Mouse (Mus musculus) embryonic facial prominence, embryonic 11.5 days (tissue): ENCODE results near the gene Cpa4. TPM values are rescaled to one million over a fixed set of nuclear protein-coding genes. Genes with fewer than 3 reads are reported as not detected.

Source experiments
- ATAC-seq: fragments of 200-750 bp; cut with Nextera tagmentation; replicated peaks from 2 replicates; pipeline ENCODE4 v1.8.0; 2017; ENCODE audit warnings: low read depth; ENCODE audit not compliant: insufficient number of reproducible peaks, low FRiP score, low TSS enrichment
- DNase-seq: peaks from one replicate; pipeline ENCODE4 v3.0.0-alpha.2; 2015; ENCODE audit warnings: low spot score
- H3K27ac ChIP-seq: fragments of 300-500 bp; sonication (generic); replicated peaks from 2 replicates; pipeline ENCODE4 v1.5.1; 2014; ENCODE audit warnings: mild to moderate bottlenecking, low read depth, low read length, control low read depth
- H3K27me3 ChIP-seq: fragments of 300-500 bp; sonication (generic); 2 replicates; pipeline ENCODE4 v1.6.1; 2014; ENCODE audit warnings: mild to moderate bottlenecking, low read length, moderate library complexity, mixed read lengths; ENCODE audit not compliant: control insufficient read depth, insufficient read depth
- H3K36me3 ChIP-seq: fragments of 300-500 bp; sonication (generic); replicated peaks from 2 replicates; pipeline ENCODE4 v1.6.1; 2014; ENCODE audit warnings: low read depth, mild to moderate bottlenecking, low read length, moderate library complexity, mixed read lengths; ENCODE audit not compliant: control insufficient read depth, insufficient read depth
- H3K4me1 ChIP-seq: fragments of 300-500 bp; sonication (generic); 2 replicates; pipeline ENCODE4 v1.6.1; 2014; ENCODE audit warnings: low read length, mixed read lengths; ENCODE audit not compliant: control insufficient read depth, insufficient read depth
- H3K4me2 ChIP-seq: fragments of 300-500 bp; sonication (generic); 2 replicates; pipeline ENCODE4 v1.6.1; 2014; ENCODE audit warnings: low read depth, mild to moderate bottlenecking, control low read depth, low read length, moderate library complexity
- H3K4me3 ChIP-seq: fragments of 300-500 bp; sonication (generic); 2 replicates; pipeline ENCODE4 v1.5.1; 2014; ENCODE audit warnings: low read depth, low read length, control low read depth
- H3K9ac ChIP-seq: fragments of 300-500 bp; sonication (generic); replicated peaks from 2 replicates; pipeline ENCODE4 v1.6.1; 2014; ENCODE audit warnings: mild to moderate bottlenecking, control low read depth, low read length
- H3K9me3 ChIP-seq: fragments of 300-500 bp; sonication (generic); replicated peaks from 2 replicates; pipeline ENCODE4 v1.6.1; 2016; ENCODE audit warnings: mild to moderate bottlenecking, low read length, inconsistent platforms, mixed read lengths; ENCODE audit not compliant: control insufficient read depth
- WGBS: fragments of 180-500 bp; shearing (Covaris S2); extraction: QIAGEN DNeasy Blood & Tissue Kit; methylation state at CpG from one replicate; pipeline ENCODE4 v1.1.7; 2014; 5-methylcytosine and 5-hydroxymethylcytosine counted together
- polyA plus RNA-seq: library from polyadenylated mRNA; unstranded; fragments of >200 nt; fragmentation: Nextera tagmentation; extraction: Ambion mirVana; gene quantifications from 2 replicates; pipeline ENCODE4 v1.2.1, GENCODE M21; 2014

Gene Cpa4
- polyA plus RNA-seq, 1 experiment from 2014 or later = 1.4 TPM

DNA sequence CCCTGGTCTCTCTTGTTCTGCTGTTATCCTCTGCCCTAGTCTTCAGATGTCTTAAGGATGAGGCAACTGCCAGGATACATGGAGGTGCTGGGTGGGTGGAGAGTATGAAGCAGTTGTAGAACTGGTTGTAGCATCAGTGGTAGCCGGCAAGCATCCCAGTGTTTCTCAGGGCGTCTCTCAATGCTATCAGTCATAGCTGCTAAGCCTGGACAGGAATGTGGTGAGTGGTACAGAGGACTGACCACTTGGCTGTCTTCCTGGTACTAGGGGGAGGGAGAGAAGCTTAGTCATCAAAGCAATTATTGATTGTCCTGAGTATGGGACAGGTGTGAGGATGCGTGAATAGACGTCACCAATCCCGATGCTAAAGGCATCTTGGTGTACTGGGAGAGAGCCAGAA is 1.8 kb downstream of the Cpa4 start:
- no peak overlapping the region for H3K27ac ChIP-seq
- no peaks in the 10 kb centered on the region for H3K27me3 ChIP-seq
- WGBS = 94% methylated on average over 5 of the region's 5 CpGs
- ATAC-seq (no peak), DNase-seq (no peak)
- no peak overlapping the region for H3K4me3 ChIP-seq
- H3K4me2 ChIP-seq = no peak overlapping the region
- no peak overlapping the region for H3K9ac ChIP-seq
- no peaks in the 10 kb centered on the region for H3K4me1 ChIP-seq
- H3K9me3 ChIP-seq = no peaks in the 10 kb centered on the region
- no peaks in the 10 kb centered on the region for H3K36me3 ChIP-seq

DNA sequence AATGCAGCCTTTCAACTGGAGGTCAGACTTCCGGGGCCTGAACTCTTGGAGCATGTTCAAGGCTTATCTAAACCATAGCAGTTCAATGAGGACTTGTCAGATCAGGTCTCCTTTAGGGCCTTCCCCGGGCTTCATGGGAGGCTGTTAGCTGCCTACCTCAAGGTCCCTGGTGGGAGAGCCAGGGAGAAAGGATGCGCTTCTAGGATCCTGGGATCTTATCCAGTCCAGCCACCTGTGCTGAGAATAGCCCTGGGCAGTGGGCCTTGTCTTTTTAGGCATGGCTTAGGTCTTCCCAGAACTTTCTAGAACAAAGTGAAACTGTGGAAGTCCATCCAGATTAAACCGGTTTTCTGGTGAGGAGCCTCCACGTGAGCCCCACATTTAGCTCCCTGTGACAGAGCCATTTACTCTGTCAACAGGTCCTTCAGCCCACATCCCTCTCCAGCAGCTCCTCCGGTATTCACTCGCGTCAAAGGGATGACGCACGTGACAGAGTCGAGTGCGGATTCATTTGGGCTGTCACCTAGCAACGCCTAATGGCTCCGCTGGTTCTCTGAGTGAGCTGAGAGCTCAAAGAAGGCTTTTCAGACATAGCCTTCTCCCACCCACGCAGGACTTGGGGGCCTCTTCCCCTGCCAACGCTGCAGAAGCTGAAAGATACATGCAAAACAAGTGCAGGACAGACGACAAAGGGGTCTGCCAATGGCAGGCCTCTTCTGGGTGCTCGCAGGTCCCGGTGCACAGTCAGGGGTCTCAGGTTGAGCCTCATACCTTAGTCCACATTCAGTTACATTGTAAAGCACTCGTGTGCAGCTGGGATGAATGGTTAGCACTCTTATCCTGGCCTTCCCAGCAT is 4.5 kb downstream of the Cpa4 start:
- Histone ChIP-seq H3K36me3 (no peaks in the 10 kb centered on the region), H3K4me2 (no peak overlapping the region), H3K9ac (no peak overlapping the region), H3K9me3 (no peaks in the 10 kb centered on the region), H3K4me1 (no peaks in the 10 kb centered on the region), H3K27me3 (no peaks in the 10 kb centered on the region), H3K4me3 (no peak overlapping the region), H3K27ac (0 out of 2 replicates have a peak overlapping the region, but pooled peaks have one; percentile 1)
- ATAC-seq (peak; percentile 57), DNase-seq (peak; percentile 64)
- 63% methylated on average over 20 of the region's 20 CpGs for WGBS

DNA sequence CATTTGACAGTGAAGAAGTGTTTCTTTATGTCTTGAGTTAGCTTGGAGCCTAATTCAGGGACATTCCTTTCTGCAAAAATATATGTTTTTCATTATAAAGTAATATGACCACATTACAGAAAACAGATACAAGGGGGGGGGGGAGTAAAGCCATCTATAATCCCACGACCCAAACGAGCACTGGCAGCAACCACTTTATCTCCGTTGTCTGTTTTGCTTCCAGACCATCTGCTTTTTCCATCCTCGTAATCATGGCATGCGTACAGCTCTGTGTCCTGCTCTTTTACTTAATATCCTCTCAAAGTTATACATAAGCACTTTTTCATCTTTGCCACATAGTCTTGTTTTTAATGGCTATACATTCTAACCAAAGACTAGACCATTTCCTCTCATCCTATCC is 5.2 kb downstream of the Cpa4 start:
- Histone ChIP-seq H3K4me1 (no peaks in the 10 kb centered on the region), H3K27me3 (no peaks in the 10 kb centered on the region), H3K4me3 (no peak overlapping the region), H3K4me2 (no peak overlapping the region), H3K9me3 (no peaks in the 10 kb centered on the region), H3K27ac (no peak overlapping the region), H3K36me3 (no peaks in the 10 kb centered on the region), H3K9ac (no peak overlapping the region)
- DNase-seq = no peak
- WGBS = 61% methylated on average over 5 of the region's 5 CpGs
- ATAC-seq = no peak

DNA sequence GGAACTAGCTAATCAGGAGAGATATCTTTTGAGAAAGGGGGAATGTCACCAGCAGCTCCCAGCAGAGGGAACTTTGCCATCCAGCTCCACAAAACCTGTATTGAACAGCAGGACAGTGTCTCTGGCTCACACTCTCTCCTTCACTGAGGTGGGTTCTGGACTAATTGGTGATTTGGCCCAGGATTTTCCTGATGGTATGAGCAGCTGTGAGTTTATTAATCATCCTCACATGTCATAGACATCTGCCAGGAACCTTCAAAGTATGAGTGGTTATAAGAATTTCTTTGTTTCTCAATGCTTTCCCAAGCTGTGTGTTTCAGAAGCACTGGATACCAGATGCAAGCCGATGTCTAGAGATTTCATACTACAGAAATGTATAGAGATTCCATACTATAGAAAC is 6.8 kb downstream of the Cpa4 start:
- Histone ChIP-seq H3K4me3 (no peak overlapping the region), H3K27me3 (no peaks in the 10 kb centered on the region), H3K4me1 (no peaks in the 10 kb centered on the region), H3K9ac (no peak overlapping the region), H3K27ac (no peak overlapping the region), H3K9me3 (no peaks in the 10 kb centered on the region), H3K36me3 (no peaks in the 10 kb centered on the region), H3K4me2 (no peak overlapping the region)
- DNase-seq (no peak), ATAC-seq (no peak)
- WGBS = 90% methylated on average over 1 of the region's 1 CpGs

DNA sequence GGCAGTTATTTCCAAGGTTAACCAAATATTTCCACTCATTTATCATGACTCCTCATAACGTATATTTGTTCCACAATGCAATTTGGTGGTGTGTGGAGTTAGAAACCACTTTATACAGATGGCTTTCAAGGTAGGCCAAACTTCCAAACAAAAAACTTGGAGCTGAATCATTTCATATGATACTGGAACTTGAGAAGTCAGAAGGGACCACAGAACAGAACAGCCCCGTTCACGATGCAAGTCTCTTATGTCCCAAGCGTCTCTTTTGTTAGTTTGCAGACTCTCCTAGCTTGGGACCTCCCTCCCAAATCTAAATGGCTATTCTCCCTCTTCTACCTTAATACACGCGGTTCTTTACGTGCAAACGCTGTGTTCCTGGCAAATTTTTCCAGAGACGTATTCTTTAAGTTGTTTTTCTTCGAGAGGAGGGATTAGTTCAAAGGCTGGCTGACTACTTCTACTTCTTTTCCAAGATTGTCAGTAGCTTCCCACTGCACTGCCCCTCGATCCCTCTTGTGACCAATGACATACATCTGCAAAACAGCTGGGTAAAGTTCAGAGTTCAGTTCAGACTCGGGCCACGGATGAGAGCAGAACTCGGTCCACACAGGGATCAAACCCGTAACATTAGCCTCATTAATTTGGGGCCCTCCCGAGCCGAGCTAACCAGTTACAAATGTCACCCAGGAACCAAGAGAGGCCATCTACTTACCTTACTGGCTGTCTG is 8.5 kb downstream of the Cpa4 start:
- Histone ChIP-seq H3K4me3 (no peak overlapping the region), H3K9me3 (no peaks in the 10 kb centered on the region), H3K4me2 (no peak overlapping the region), H3K36me3 (no peaks in the 10 kb centered on the region), H3K27me3 (no peaks in the 10 kb centered on the region), H3K4me1 (no peaks in the 10 kb centered on the region), H3K9ac (no peak overlapping the region), H3K27ac (peak overlapping the region; percentile 74)
- ATAC-seq (no peak), DNase-seq (peak; percentile 27)
- WGBS = 46% methylated on average over 17 of the region's 17 CpGs

DNA sequence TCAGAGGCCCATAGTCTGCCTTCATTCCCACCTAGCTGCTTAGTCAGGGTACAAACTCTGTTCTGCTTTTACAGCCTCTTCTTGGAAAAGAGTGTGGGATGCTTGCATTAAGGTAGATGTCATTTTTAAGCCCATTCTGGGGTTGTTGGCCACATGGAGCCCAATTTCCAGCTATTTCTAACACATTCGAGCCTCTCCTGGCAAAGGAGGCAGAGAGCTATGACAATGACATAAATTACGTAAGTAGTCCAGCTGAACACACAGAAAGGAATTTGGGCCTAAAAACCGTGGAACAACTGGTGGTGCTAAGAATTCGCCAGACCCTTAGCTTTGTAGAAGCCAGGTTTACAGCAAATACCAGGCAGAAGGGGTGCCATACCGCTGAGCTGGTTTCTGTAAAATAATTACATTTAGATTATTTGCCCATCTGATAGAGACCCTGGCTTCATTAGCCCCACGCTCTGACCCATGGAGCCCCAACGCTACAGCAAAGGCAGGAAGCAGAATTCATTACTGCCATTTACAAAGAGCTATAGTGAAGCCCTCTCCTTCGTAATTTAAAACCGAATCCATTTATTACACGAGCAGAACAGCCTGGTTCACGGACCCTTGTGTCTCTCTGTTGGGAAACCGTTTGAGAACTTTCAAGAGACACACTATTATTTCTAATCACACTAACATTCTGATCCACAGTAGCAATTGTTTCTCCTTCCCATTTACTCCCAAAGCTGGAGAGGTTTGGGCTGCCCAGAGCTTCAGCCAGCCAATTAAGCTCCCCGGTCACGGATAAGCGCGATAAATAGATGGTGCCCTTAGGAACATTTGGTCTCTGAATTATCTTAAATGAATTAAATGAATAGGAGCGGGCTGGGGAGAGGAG is 12.0 kb downstream of the Cpa4 start:
- Histone ChIP-seq H3K9ac (no peak overlapping the region; the same call in 1 of the 2 replicates), H3K4me1 (no peaks in the 10 kb centered on the region), H3K9me3 (no peaks in the 10 kb centered on the region), H3K27me3 (no peaks in the 10 kb centered on the region), H3K36me3 (no peaks in the 10 kb centered on the region), H3K4me3 (no peak overlapping the region), H3K27ac (peak overlapping the region; percentile 1; the same call in 1 of the 2 replicates), H3K4me2 (no peak overlapping the region)
- DNase-seq (no peak), ATAC-seq (peak; percentile 26; the same call in 1 of the 2 replicates)
- 49% methylated on average over 17 of the region's 17 CpGs for WGBS

DNA sequence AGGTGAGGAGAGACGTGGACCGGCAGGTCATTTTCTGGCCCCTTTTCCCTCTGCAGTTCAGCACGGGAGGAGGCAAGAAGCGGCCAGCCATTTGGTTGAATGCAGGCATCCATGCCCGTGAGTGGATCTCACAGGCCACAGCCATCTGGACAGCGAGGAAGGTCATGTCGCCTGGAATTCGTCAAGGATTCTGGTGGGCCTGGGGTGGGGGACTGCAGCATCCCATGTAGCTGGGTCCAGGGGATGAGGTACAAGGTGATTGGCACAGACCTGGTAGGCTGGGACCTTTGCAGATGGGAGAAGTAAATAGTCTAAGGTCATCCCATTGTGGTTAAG is 12.6 kb downstream of the Cpa4 start:
- DNase-seq (no peak), ATAC-seq (peak; percentile 24; the same call in 1 of the 2 replicates)
- Histone ChIP-seq H3K4me1 (no peaks in the 10 kb centered on the region), H3K9me3 (no peaks in the 10 kb centered on the region), H3K4me2 (no peak overlapping the region), H3K36me3 (no peaks in the 10 kb centered on the region), H3K9ac (no peak overlapping the region; the same call in 1 of the 2 replicates), H3K4me3 (no peak overlapping the region), H3K27me3 (no peaks in the 10 kb centered on the region), H3K27ac (peak overlapping the region; percentile 1; the same call in 1 of the 2 replicates)
- WGBS = 52% methylated on average over 8 of the region's 8 CpGs
